Mouse (Mus musculus): ENCODE measurements around the gene Cpsf4l.

Gene Cpsf4l

DNA sequence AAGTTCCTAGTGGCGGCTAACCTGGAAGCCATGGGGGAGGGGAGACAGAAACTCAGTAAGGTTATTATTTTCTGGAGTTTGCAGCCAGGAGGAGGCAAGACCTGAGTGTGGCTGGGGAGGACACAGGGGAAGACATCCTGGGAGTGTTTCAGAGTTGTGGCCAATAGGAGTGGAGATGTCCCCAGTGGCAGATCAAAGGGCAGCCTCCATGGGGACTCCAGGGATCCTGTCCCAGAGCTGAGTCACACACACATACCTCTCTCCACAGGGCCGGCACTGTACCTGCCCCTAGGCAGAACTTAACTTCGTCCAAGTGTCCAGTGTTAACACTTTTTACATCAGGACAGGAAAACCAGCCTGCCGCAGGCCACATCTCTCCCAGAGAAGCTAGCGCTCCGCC, 25.3 kb upstream of the Cpsf4l start:
- no peak for DNase-seq (ENCODE audit: low read depth, low spot score)

DNA sequence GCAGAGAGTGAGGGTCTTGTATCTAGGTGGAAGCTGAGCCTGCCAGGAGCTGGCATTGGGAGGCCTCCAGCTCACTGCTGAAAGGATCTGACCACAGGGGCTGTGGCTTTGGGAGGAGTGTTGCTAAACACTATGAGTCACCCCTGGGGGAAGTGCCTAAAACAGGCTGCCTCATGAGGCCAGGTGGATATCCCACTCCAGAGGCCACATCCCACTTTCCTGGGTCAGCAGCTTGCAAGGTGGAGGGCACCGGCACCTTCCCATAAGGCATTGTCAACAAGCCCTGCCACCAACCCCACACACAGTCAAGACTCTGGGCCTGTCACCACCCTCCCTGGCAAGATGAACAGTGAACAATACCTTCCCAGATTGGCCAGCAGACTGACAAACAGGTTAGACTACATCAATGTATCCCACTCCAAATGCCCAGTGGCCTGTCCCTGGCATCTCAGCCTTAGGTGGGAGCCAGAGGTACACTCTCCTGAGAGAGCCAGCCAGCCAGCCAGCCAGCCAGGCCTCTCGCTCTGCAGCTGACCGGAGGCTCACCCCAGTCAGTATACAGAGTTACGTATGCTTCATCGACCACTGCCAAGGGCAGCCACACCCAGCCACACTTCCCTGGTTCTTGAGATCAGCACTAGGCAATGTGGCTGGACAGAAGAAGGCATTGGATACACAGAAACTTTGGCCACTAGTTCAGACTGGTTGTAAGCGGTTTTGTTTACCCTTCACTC, 24.0 kb upstream of the Cpsf4l start:
- no peak for DNase-seq (ENCODE audit: low read depth, low spot score)

DNA sequence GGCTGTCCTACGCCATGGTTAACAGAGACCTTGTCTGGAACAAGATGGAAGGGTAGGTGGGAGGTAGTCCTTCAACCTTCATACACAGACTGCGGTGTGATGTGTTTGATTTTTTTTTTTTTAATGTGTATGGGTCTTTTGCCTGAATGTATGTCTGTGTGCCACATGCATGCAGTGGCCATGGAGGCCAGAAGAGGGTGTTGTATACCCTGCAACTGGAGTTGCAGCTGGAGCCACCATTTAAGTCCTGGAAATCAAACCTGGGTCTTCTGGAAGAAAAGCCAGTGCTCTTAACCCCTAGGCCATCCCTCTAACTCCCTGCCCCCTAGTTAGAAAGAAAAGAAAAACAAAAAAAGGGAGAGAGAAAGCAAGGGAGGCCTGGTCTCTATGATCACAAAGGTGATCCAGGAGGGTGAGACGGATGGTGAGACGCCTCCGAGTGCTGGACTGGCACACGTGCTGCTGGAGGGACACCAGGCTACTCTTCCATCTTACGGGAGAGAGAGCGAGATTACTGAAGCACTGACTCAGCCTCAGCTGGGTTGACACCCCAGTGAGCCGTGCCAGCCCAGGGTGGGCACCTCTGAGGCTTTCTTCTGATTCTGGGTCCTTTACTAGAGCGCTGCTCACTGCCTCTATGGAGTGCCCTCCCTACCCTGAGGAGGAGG, 22.3 kb upstream of the Cpsf4l start:
- no peak for DNase-seq (ENCODE audit: low read depth, low spot score)

DNA sequence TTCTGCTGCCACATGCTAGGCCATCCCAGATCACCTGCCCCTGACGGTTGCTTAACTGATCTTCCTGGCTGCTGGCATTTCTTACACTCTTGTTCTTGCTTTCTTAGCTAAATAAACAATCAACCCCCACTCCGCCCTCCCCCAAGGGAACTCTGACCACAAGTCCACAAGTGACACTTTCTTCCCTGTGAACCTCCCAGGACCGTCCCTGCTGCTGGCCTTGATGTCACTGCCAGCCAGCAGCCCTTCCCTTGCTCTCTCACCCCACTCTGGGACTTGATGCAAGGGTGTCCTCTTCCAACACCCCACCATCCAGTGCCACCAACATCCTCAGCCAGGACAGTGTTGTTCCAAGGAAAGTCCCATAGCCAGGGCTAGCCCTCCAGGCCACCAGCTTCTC, 21.1 kb upstream of the Cpsf4l start:
- DNase-seq (ENCODE audit: low read depth, low spot score): no peak

DNA sequence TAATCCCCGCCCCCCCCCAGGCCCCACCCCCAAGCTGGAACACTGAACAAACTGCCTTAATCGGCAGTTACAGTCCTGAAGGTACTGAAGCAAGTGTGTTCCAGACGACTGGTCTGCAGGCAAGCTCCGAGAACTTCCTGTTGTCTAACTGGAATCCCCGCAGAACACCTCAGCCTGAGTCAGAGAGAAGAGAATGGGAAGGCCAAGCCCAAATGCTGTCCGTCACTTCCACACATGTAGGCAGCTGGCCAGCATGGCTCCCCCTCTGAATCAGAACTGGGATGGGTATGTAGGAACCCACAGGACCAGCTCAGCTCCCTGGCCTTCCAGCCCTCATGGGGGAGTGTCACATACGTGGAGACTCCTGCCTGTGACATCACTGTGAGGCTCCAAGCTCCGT, 20.1 kb upstream of the Cpsf4l start:
- DNase-seq (ENCODE audit: low read depth, low spot score): no peak

DNA sequence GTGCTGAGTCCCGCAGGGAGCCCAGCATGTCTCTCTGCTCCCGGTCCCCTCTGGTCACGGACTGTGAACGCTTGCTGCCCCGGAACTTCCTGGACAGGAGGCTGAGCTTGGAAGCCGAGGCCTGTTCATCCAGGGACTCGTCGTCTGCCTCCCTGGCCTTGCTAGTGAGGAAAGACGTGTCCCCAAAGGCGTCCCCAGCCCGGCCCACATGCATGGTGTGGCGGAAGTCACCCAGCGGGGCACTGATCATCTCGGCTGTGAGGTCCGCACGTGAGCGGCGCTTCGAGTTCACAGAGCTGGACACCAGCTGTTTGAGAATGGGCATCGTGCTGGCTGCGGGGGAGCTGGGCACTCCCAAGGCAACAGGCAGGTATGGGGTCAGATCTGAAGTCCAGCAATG, 19.4 kb upstream of the Cpsf4l start:
- no peak for DNase-seq (ENCODE audit: low read depth, low spot score)

DNA sequence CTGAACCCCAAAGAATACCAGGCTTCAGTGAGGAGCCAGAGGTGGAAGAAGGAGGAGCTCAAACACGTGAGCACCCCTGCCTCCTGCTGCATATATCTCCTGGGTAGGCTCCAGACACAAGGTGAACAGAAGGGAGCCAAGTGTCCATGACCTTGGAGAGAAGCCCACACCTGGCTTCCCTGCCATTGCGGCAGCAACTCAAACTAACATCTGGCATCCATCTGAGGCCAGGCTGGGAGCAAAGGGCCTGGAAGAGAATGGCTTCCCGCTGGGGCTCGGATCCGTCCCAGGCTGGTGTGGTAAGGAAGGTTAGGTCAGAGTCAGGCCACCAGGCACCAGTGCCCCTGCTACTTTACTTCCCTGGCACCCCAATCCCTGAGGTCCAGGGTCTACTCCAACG, 18.2 kb upstream of the Cpsf4l start:
- DNase-seq (ENCODE audit: low read depth, low spot score): no peak

DNA sequence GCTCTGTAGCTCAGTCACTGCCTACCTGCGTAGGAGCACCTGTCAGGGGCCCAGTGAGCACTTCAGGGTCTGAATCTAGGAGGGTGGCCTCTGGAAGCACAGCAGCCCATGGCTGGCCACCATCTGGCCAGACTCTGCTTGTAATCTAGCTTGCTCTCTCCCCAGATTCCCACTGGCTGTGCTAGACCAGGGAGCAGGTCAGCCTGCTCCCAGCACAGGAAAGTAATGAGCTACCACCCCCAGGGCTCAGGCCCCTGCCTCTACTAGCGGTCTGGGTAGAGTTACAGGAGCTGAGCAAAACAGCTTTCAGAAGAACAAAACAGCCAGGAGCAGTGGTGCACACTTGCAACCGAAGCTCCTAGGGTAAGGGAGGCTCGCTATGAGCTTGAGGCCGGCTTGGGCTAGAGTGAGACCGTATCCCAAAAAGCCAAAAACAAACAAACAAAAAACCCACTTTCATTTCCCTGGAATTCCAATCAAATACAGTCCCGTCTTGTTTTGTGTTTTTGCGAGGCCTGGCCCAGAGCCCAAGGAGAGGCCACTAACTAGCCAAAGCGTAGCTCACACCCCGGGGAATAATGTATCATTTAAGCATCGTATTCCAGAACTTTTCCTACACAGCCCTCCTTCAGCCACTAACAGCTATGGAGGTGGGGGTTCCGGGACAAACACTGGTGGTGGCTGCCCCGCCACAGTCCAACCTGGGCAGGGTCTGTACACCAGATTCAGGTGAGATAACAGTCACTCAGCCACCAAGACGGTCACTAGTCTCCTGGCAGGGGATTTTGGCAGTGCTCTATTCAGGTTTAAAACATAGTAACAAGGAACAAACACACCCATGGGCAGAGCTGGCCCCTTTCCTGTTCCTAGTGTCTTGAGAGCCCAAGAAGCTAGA, 17.4 kb upstream of the Cpsf4l start:
- DNase-seq (ENCODE audit: low read depth, low spot score): no peak

DNA sequence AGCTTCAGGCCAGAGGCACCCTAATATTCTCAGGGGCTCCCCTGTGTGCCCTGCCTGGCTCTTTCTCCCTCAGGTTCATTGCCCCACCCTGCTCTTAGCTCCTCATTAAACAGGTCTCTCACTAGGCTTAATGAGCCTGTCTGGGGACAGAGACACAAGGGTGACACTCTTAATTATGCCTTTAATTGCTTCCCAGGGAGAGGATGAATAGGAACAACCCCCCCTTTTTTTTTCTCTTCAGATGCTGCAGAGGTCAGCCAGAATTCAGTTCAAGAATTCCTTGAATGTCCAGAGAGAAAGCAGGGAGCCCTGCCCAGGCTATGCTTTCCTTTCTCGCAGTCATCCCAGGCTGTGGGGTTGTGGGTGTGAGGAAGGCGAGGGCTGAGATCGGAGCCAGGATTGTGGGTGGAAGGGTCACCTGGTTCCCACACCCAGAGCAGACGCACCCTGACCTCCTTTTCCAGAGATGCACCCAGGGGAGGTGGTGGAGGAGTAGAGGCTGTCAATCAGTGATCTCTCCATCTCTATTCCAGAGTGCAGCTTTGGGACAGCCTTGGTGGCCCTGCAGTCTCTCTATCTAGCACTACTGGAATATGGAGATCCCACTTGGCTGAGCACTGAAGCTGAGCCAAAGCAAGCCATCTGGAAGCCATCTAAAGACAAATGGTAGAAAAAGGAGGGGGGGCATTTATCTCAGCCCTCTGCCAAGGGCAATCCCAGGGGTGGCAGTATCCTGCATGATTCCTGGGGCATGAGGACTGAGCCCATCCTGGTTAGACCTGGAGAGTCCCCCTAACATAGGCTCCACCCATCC, 15.6 kb upstream of the Cpsf4l start:
- DNase-seq (ENCODE audit: low read depth, low spot score): peak; percentile 48

DNA sequence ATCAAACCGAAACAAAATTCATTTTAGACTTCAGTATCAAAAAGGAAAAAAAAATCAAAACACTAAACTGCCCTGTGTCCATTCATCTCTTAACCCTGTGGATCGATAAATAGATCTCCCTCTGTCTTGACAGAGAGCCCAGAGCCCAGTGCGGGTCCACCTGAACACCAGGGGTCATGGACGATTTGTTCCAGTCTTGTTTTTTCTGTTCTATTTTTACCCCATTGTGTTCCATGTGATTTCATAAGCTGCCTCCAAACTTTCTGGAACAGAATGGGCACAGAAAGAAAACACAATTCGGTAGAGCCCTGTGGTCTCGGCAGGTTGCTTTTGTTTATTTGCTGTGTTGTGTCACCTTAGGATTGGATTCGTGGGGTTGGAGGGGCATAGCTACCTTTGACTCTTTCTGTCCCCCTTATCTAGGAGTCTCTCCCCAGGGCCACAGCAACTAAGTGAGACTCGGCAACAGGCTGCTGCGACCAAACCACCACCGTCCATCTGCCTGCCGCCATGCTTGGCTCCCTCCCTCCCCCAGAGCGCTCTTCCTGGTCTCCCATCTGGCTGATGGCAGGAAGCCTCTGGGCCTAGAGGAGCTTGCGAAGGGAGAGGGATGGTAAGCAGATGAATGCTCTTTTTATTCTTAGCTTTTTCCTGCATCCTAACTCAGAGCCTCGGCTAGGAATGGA, 12.7 kb upstream of the Cpsf4l start:
- peak; percentile 73 for DNase-seq (ENCODE audit: low read depth, low spot score)

DNA sequence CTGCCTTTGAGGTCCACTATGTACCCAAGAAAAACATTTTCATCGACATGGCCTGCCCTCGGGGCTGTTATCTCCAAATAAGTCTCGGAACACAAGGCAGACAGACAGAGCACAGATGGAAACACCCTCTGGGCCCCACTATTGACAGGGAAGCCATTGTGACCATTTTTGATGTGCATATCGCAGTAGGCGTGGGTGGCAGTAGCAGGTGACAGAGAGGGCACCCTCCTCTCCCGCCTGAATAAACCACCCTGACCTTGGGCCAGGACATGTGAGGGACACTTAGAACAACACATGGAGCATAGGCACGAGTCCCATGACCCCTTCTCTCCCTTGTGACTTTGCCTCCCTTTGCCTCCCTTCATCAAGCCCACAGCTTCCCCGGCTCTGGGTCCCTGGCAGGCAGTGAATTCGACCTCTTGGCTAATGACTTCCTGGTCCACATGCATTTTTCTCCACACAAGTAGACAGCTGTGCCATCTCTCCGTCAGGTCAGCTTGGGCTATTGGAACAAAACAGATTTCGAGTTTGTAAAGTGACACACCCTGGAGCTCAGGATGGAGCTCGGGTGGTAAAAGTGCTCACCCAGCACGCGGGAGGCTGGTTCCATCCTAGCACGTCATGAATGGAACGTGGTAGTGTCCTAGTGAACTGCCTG, 8.1 kb upstream of the Cpsf4l start:
- DNase-seq (ENCODE audit: low read depth, low spot score): no peak

DNA sequence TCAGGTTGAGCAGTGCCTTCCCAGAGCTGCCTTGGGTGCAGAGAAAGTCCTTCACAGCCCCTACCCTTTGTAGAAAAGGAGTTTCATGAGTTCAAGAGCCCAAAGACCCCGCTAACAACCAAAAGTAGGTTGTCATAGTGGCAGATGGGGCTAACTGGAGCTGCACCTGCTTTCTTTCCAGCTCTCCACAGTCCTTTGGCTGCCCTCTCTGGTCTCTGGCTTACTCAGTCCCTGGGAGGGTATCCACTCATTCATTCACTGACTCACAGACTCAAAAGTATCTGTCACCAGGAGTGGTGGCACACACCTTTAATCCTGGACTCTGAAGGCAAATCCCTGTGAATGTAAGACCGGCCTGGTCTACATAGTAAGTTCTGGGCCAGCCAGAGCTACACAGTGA, 6.3 kb upstream of the Cpsf4l start:
- no peak for DNase-seq (ENCODE audit: low read depth, low spot score)

DNA sequence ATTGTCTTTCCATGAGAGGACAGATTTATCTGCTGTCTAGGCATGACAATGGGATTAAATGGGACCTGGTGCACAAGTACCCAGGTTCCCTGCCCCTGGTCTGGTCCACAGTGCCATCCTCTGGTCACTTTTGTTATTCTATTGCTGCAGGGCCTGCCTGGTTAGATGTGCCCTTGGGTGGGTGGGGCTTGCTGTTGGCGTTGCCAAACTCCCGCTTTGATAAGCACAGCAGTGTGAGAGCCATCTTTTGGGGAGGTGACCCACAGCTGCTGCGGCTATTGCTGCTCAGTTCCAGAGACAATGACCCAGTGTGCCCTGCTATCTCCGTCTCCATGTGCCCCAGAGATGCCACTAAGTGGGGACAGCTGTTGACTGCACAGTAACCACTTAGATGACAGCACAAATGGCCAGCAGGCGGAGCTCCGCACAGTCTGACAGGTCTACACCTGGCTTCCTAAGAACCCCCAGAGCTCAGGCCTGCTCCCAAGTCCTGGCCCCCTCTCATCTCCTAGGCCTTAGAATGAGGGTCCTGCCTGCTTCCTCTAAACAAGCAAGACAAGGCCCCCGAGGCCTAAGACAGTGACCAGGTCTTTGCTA, 5.4 kb upstream of the Cpsf4l start:
- peak; percentile 53 for DNase-seq (ENCODE audit: low read depth, low spot score)

DNA sequence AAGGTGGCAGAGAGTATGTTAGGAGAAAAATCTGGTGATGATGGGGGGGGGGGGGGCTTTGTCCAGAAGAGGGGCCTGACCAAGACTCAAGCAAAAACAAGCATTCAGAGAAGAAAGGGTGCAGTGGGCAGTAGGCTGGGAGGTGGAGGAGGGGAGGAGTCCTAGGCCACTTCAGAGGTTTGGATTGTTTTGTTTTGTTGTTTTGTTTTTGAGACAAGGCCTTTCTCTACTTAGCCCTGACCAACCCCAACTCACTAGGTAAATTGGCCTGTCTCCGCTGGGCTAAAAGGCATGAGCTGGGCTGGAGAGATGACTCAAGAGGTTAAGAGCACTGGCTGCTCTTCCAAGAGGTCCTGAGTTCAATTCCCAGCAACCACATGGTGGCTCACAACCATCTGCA, 1.2 kb upstream of the Cpsf4l start:
- no peak for DNase-seq (ENCODE audit: low read depth, low spot score)

DNA sequence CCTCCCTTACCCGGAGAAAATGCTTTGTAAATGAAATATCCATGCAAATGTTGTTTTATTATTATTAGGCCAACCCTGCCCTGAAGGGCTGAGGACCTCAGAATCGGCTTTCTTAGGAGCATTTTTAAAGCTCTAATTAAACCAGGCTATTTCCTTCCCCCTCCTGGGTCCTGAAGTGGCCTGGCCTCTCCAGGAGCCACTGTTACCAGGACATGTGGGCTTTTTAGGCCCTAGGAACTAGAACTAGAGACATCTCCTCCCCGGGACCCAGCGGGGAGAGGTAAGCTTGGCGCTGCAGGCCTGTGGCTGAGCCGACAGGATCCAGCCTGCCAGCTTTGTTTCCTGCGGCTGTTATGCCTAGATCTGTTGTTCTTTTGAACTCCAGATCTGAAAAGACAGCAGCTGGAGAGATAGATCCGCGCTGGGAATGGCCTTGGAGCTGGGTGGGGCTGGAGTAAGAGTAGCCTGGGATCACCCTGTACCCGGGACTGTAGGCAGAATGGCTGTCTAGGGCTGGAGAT, 500 bp upstream of the Cpsf4l start:
- peak; percentile 47 for DNase-seq (ENCODE audit: low read depth, low spot score)

DNA sequence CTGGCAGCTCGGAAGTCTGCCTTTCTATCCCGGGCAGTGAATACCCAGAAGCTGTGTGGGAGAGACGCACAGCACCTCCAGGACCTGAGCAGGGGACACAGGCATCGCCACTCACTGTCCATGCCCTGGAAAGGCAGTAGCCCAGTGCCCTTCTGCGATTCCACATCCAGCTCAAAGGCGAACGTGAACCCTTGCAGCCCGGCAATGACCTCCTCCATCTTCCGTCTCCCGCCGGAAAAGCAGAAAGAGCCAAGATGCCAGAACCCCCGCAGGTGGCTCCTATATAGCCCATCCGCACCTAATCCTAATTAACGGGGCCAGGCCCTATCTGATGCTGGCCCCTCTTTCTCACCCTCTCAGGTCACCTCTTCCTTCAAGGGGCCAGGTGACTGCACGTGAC, 545 bp downstream of the Cpsf4l start:
- no peak for DNase-seq (ENCODE audit: low read depth, low spot score)

DNA sequence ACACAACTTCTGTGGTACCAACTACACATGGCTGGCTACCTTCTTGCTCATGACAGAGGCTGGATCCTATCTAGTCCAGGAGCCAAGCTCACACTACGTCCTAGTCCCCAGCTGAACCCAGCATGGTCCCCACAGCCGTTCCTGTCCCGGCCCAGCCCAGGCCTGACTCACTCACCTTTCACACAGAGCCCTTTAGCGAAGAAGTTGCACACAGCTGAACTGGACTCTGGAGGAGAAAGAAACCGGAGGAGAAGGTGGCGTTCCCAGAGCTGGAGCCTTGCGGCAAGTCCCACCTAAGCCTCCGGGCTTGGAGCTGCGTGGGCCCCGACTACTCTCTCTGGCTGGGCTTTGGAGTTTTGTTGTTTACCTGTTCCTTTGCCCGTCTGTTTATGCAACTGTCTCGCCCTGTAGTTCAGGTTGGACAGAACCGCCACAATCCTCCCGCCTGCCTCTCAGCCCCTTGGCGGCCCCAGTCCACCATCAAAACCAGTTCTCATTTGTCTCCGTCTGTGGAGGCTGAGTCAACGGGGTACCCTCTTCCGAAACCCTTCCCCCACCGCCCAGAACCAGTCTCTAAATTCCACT, 1.1 kb downstream of the Cpsf4l start:
- DNase-seq (ENCODE audit: low read depth, low spot score): no peak

DNA sequence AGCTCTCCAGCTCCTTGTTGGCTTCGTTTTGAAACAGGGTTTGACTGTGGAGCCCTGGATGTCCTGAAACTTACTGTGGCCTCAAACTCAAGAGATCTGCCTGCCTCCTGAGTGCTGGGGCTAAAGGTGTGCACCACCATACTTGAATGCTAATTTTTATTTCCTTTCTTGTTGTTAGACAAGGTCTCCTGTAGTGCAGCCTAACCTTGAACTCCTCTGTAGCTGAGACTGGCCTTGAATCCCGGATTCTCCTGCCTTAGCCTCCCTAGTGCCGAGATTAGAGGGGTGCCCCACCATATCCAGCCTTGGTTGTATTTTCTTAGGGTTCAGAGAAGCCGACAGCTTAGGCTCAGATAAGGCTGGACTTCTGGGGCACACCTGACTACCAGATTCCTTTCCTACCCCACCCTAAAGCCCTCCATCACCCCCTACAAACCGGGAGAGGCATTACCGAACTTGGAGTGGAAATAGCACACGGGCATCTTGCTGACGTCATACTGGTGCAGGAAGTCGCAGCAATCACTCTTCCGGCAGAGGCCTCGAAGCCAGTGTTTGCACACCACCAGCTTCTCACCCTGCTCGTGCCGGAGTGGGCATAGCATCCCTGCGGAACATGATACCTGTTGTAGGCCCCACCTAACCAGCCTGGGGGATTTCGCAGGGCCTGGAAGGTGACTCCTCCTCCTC, 3.7 kb downstream of the Cpsf4l start:
- no peak for DNase-seq (ENCODE audit: low read depth, low spot score)

DNA sequence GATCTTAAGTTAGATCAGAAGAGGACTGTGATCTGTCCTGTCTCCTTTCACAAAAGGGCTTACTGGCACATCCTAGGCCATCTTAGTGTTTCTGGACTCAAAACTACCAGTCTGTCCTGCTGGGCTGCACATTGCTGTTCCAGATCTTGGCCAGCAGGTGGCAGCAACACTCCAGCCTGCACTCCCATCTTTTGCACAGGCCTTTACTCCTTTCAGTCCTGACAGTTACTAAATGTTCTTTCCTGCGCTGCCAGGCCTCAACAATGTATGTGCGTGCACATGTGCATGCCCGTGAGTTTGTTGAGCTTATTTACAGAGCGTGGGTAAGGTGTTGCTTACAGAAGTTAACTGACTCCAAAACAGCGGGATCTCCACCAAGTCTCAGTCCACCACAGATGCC, 6.1 kb downstream of the Cpsf4l start:
- peak; percentile 86 for DNase-seq (ENCODE audit: low read depth, low spot score)
